Mouse (Mus musculus) midbrain, embryonic 15.5 days (tissue): ENCODE data around the gene Pik3c2a. TPM values are rescaled to one million over a fixed set of nuclear protein-coding genes. Genes with fewer than 3 reads are reported as not detected.

Source experiments
- ATAC-seq: fragments of 200-750 bp; cut with Nextera tagmentation; replicated peaks from 2 replicates; pipeline ENCODE4 v1.8.0; 2017; ENCODE audit warnings: moderate TSS enrichment
- H3K27ac ChIP-seq: fragments of 300-500 bp; sonication (generic); 2 replicates; pipeline ENCODE4 v1.5.1; 2015; ENCODE audit warnings: mild to moderate bottlenecking, inconsistent platforms
- H3K27me3 ChIP-seq: fragments of 300-500 bp; sonication (generic); replicated peaks from 2 replicates; pipeline ENCODE4 v1.6.1; 2015; ENCODE audit warnings: inconsistent platforms
- H3K36me3 ChIP-seq: fragments of 300-500 bp; sonication (generic); replicated peaks from 2 replicates; pipeline ENCODE4 v1.6.1; 2015; ENCODE audit warnings: inconsistent platforms
- H3K4me1 ChIP-seq: fragments of 300-500 bp; sonication (generic); 2 replicates; pipeline ENCODE4 v1.6.1; 2015; ENCODE audit warnings: inconsistent platforms
- H3K4me2 ChIP-seq: fragments of 300-500 bp; sonication (generic); 2 replicates; pipeline ENCODE4 v1.6.1; 2015; ENCODE audit warnings: inconsistent platforms, mild to moderate bottlenecking, moderate library complexity
- H3K4me3 ChIP-seq: fragments of 300-500 bp; sonication (generic); 2 replicates; pipeline ENCODE4 v1.5.1; 2015; ENCODE audit warnings: mild to moderate bottlenecking, inconsistent platforms
- H3K9ac ChIP-seq: fragments of 300-500 bp; sonication (generic); 2 replicates; pipeline ENCODE4 v1.6.1; 2015; ENCODE audit warnings: mild to moderate bottlenecking, inconsistent platforms
- H3K9me3 ChIP-seq: fragments of 300-500 bp; sonication (generic); 2 replicates; pipeline ENCODE4 v1.6.1; 2016; ENCODE audit warnings: inconsistent platforms
- WGBS: fragments of 180-500 bp; shearing (Covaris S2); methylation state at CpG from one replicate; pipeline ENCODE4 v1.1.7; 2015; ENCODE audit warnings: mixed read lengths; 5-methylcytosine and 5-hydroxymethylcytosine counted together
- polyA plus RNA-seq: library from polyadenylated mRNA; unstranded; fragments of >200 nt; fragmentation: Nextera tagmentation; extraction: Ambion mirVana; gene quantifications from 2 replicates; pipeline ENCODE4 v1.2.1, GENCODE M21; 2015

Pik3c2a gene
- polyA plus RNA-seq, 1 experiment from 2014 or later: 17.9 TPM

GRCm38 (mm10) chr7:116374284-116374683, 69.0 kb downstream of the Pik3c2a start:
- Histone ChIP-seq H3K4me3 (no peak overlapping the region), H3K27ac (no peak overlapping the region), H3K36me3 (0 out of 2 replicates have a peak, but pooled peaks cover 8% of the 10 kb centered on the region), H3K27me3 (no peaks in the 10 kb centered on the region), H3K9me3 (no peaks in the 10 kb centered on the region), H3K4me2 (no peak overlapping the region), H3K9ac (no peak overlapping the region), H3K4me1 (no peaks in the 10 kb centered on the region)
- WGBS: 93% methylated on average over 1 of the region's 1 CpGs
- no peak for ATAC-seq

- H3K4me3 ChIP-seq: no peak overlapping the region
- no peak for ATAC-seq
- WGBS: 86% methylated on average over 1 of the region's 1 CpGs
- no peak overlapping the region for H3K4me2 ChIP-seq
- no peak overlapping the region for H3K27ac ChIP-seq
- H3K36me3 ChIP-seq: peaks cover 15% of the 10 kb centered on the region; the same call in 1 of the 2 replicates
- no peaks in the 10 kb centered on the region for H3K9me3 ChIP-seq
- peaks cover 28% of the 10 kb centered on the region for H3K4me1 ChIP-seq
- H3K9ac ChIP-seq: no peak overlapping the region
- H3K27me3 ChIP-seq: no peaks in the 10 kb centered on the region
These were observed 107.0 kb downstream of the Pik3c2a start for GRCm38 (mm10) chr7:116336226-116336625.

DNA sequence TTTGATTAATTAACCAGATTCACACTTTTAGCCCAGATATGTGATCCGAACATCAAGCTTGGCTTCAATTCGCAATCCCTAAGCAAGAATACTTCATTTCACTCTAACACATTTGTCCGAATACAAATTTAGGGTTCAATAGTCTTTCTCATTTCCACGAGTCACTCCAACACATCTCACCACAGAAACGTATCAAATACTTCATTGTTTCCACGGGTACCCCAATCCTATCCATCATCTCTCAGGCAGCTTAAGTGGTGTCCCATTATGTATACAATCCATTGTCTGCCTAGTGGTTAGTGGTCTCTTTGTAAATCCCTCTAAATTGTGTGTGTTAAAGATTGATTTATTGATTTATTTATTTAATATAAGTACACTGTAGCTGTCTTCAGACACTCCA, 108.1 kb downstream of the Pik3c2a start:
- ATAC-seq: no peak
- Histone ChIP-seq H3K27me3 (no peaks in the 10 kb centered on the region), H3K9ac (no peak overlapping the region), H3K4me1 (peaks cover 28% of the 10 kb centered on the region), H3K4me2 (peak overlapping the region; percentile 67), H3K27ac (no peak overlapping the region), H3K4me3 (no peak overlapping the region), H3K36me3 (peaks cover 21% of the 10 kb centered on the region), H3K9me3 (no peaks in the 10 kb centered on the region)
- 83% methylated on average over 6 of the region's 6 CpGs for WGBS

GRCm38 (mm10) chr7:116334669-116335038, 108.6 kb downstream of the Pik3c2a start:
- peaks cover 28% of the 10 kb centered on the region for H3K4me1 ChIP-seq
- peak overlapping the region; percentile 67 for H3K4me2 ChIP-seq
- peak overlapping the region; percentile 92 for H3K27ac ChIP-seq
- peak overlapping the region; percentile 97 for H3K9ac ChIP-seq
- peaks cover 26% of the 10 kb centered on the region for H3K36me3 ChIP-seq
- H3K4me3 ChIP-seq: peak overlapping the region; percentile 96
- H3K9me3 ChIP-seq: no peaks in the 10 kb centered on the region
- H3K27me3 ChIP-seq: no peaks in the 10 kb centered on the region
- ATAC-seq: no peak
- WGBS: 26% methylated on average over 8 of the region's 8 CpGs

DNA sequence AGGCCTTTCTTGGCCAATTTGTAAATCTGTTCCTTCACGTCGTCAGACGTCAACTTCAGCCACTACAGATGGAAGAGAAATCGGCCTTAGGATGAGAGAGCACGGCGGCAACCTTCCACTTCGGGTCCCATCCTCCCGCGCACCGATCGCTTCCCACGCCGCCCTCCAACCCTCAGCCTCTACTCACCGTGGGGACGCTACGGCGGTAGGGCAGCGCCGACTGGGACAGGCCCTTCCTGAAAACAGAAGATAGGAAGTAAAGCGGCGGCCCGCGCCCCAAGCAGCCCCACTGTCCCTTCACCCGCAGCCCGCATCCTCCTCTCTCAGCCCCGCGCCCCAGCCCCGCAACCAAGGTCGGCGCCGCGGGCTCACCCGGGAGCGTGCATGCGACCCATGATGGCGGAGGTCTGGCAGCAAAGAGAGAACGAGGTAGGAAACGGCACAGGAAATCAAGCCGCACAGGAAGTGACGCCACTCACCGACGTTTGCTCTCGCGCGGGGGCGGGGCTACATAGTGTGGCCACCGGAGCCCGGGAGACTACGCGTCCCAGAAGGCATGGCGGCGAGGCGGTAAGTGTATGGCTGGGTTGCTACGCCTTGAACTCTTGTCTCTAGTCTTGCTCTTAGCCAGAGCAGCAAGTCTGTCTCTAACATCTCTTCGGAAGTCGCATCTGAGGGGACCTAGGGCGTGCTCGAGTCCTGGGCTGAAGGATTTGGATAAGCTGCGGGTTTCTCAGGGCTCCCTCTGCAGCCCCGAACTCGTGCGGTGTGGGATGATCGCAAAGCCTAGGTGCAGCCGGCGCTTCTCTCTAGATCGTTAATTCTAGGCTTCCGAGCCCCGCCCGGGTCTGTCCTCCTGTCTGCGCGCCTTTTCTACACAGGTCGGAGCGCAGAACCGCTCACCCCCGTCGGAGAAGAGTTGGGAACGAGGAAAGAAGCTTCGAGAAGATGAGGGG, 109.3 kb downstream of the Pik3c2a start, which contains the start of gene Rps13:
Gene Rps13 (minus strand): TSS at position 483 of the 956 bp plus-strand sequence.
- peak within 1 kb of the TSS; percentile 96 for H3K4me3 ChIP-seq
- peaks cover 27% of the 10 kb centered on the region for H3K36me3 ChIP-seq
- peaks cover 28% of the 10 kb centered on the region for H3K4me1 ChIP-seq
- no peaks in the 10 kb centered on the region for H3K9me3 ChIP-seq
- no peaks in the 10 kb centered on the region for H3K27me3 ChIP-seq
- peak within 1 kb of the TSS; percentile 92 for H3K27ac ChIP-seq
- peak; percentile 100 for ATAC-seq
- peak within 1 kb of the TSS; percentile 67 for H3K4me2 ChIP-seq
- H3K9ac ChIP-seq: peak within 1 kb of the TSS; percentile 97
- WGBS: under 1% methylated on average over 78 of the region's 78 CpGs

DNA sequence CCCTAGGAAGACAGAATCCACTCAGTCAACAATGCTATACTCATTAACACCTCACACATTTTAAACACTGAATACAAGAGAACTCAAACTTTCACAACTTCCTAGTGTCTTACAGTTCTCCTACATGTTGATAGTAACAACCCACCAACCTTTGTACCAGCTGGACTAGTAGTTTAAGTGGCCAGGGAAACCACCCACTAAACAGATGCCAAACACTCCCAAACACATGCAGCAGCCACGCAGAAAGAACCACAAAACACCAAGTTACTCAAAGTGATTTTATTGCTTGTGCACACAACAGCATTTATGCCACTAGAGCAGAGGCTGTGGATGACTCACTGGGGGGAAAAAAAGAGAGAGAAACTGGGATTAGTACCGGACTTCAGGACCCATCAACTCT, 112.0 kb downstream of the Pik3c2a start:
- H3K27me3 ChIP-seq: no peaks in the 10 kb centered on the region
- no peak overlapping the region for H3K27ac ChIP-seq
- ATAC-seq: no peak
- H3K36me3 ChIP-seq: peaks cover 27% of the 10 kb centered on the region
- no peak overlapping the region for H3K4me2 ChIP-seq
- H3K4me1 ChIP-seq: peaks cover 28% of the 10 kb centered on the region
- no peaks in the 10 kb centered on the region for H3K9me3 ChIP-seq
- WGBS: 93% methylated on average over 2 of the region's 2 CpGs
- no peak overlapping the region for H3K4me3 ChIP-seq
- no peak overlapping the region for H3K9ac ChIP-seq

DNA sequence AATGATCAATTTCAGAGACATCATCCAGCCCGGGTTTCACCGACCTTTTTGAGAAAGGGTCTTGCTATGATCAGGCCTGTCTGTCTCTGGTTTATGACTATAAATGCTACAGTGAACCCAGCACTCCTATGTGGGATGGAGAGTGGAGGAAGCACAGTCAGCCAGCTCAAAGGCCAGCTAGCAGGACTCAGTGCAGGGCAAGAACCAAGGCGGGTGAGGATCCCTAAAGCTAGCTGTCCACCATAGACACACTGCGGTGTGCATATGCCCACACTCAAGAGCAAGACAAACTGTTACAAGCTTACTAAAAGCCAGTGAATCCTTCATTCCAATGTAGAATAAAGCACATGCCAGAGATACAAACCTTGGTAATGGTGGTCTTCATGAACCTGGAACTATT, 113.4 kb downstream of the Pik3c2a start:
- ATAC-seq: no peak
- no peaks in the 10 kb centered on the region for H3K27me3 ChIP-seq
- no peak overlapping the region for H3K4me2 ChIP-seq
- H3K9ac ChIP-seq: no peak overlapping the region
- H3K27ac ChIP-seq: no peak overlapping the region
- H3K4me1 ChIP-seq: peaks cover 26% of the 10 kb centered on the region
- H3K36me3 ChIP-seq: peaks cover 27% of the 10 kb centered on the region
- 90% methylated on average over 4 of the region's 4 CpGs for WGBS
- no peaks in the 10 kb centered on the region for H3K9me3 ChIP-seq
- no peak overlapping the region for H3K4me3 ChIP-seq

DNA sequence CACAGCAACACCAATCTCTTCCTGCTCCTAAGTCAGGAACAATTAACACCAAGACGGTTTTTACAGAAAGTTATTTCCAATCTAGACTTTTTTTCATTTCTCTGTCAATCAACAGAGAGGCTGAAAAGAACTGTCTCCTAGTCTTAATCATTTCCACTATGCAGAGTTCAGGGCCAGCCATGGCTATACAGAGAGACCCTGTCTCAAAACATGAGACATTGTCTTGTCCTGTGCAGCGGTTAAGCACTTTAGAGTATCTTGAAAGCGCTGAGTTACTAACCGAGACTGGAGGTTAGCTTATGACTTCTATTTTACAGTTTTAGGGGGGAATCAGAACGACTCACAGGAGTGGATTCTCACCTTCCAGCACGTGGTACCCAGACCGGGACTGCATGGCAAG, 114.5 kb downstream of the Pik3c2a start:
- no peaks in the 10 kb centered on the region for H3K27me3 ChIP-seq
- no peak overlapping the region for H3K27ac ChIP-seq
- H3K4me1 ChIP-seq: peaks cover 21% of the 10 kb centered on the region
- no peak overlapping the region for H3K4me3 ChIP-seq
- no peak for ATAC-seq
- H3K4me2 ChIP-seq: no peak overlapping the region
- WGBS: 84% methylated on average over 7 of the region's 7 CpGs
- peaks cover 27% of the 10 kb centered on the region for H3K36me3 ChIP-seq
- H3K9ac ChIP-seq: no peak overlapping the region
- no peaks in the 10 kb centered on the region for H3K9me3 ChIP-seq

- H3K9me3 ChIP-seq: no peaks in the 10 kb centered on the region
- H3K36me3 ChIP-seq: peaks cover 27% of the 10 kb centered on the region
- H3K4me1 ChIP-seq: peaks cover 16% of the 10 kb centered on the region
- no peaks in the 10 kb centered on the region for H3K27me3 ChIP-seq
- H3K4me2 ChIP-seq: no peak overlapping the region
- WGBS: 94% methylated on average over 5 of the region's 5 CpGs
- no peak for ATAC-seq
- H3K4me3 ChIP-seq: no peak overlapping the region
- no peak overlapping the region for H3K9ac ChIP-seq
- no peak overlapping the region for H3K27ac ChIP-seq
These were observed 115.3 kb downstream of the Pik3c2a start for GRCm38 (mm10) chr7:116327901-116328300.

DNA sequence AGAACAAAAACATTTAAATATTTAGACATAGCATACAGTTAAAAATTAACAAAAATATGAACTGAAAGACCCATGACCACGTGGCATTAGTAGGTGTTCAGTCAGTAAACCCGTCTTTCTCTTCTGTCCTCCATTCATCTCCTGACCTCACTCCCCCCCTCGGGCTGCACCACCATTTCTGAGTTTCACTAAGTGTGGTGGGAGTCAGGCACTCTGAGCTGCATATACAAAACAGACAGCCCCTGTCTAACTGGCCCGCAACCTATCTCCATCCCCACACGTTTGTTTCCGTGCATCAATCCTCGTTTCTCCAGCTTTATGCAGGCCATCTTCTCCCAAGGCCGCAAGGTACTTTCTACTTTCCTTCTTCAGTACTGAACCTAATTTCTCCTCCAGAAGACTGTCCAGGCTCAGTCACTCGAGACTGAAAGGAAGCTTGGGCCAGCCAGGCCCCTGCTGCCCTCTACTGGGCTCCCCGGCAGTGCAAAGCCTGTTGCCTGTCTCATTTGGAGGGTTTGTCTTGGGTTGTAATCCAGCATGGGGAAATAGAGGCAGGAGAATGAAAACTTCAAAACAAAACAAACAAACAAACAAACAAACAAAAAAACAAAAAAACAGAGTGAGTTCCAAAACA, 119.8 kb downstream of the Pik3c2a start:
- no peak overlapping the region for H3K27ac ChIP-seq
- peak; percentile 69; the same call in 1 of the 2 replicates for ATAC-seq
- no peaks in the 10 kb centered on the region for H3K4me1 ChIP-seq
- no peaks in the 10 kb centered on the region for H3K9me3 ChIP-seq
- H3K27me3 ChIP-seq: no peaks in the 10 kb centered on the region
- no peaks in the 10 kb centered on the region for H3K36me3 ChIP-seq
- no peak overlapping the region for H3K4me2 ChIP-seq
- no peak overlapping the region for H3K4me3 ChIP-seq
- H3K9ac ChIP-seq: no peak overlapping the region
- 31% methylated on average over 10 of the region's 10 CpGs for WGBS

DNA sequence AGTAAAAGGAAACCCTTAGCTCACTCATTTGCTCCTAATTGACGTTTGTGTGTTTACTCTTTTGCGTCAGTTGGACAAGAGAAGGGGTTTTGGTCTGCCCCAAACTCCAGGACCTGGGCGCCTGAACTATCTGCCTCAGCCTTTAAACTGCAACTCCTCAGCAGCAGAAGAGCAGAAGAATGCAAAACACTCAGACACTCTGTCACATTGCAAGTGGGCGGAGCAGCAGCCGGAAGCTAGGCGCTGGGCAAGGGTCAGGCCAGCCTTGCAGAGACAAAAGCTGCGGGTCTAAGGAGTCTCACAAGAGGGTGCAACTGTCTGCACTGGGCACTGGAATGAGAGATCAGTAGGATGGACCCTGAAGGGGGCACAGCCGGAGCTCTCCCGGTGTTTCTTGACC, 133.8 kb downstream of the Pik3c2a start:
- no peak overlapping the region for H3K9ac ChIP-seq
- H3K27ac ChIP-seq: no peak overlapping the region
- H3K9me3 ChIP-seq: no peaks in the 10 kb centered on the region
- H3K4me2 ChIP-seq: no peak overlapping the region
- H3K4me1 ChIP-seq: peaks cover 19% of the 10 kb centered on the region
- 22% methylated on average over 9 of the region's 9 CpGs for WGBS
- peaks cover 11% of the 10 kb centered on the region; the same call in 1 of the 2 replicates for H3K27me3 ChIP-seq
- H3K4me3 ChIP-seq: no peak overlapping the region
- no peak for ATAC-seq
- no peaks in the 10 kb centered on the region for H3K36me3 ChIP-seq

DNA sequence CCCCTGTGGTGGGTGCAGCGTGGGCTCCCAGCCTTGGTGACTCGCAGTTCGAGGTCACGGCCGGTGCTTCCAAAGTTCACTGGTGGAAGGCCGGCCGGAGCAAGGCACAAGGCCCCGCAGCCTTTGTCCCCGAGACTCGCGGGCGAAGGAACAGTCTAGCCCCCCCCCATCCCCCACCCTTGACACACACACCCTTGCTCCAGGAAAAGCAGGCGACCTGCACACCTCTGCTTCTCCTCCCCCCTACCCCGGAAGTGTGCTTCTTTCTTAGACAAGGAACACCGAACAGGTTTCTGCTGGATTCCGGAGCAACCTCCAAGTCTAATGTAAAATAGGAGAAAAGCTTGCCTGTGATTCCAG, 134.6 kb downstream of the Pik3c2a start:
- H3K4me3 ChIP-seq: peak overlapping the region; percentile 64
- no peak overlapping the region for H3K9ac ChIP-seq
- no peak overlapping the region for H3K27ac ChIP-seq
- WGBS: 2% methylated on average over 16 of the region's 16 CpGs
- peaks cover 11% of the 10 kb centered on the region; the same call in 1 of the 2 replicates for H3K27me3 ChIP-seq
- H3K4me2 ChIP-seq: peak overlapping the region; percentile 98
- H3K4me1 ChIP-seq: peaks cover 19% of the 10 kb centered on the region
- ATAC-seq: peak; percentile 3; the same call in 1 of the 2 replicates
- no peaks in the 10 kb centered on the region for H3K9me3 ChIP-seq
- H3K36me3 ChIP-seq: no peaks in the 10 kb centered on the region
